Mouse (Mus musculus) erythroblast, adult 5-6 weeks (primary cell): Measurements from ENCODE around the gene Ndufv2. TPM values are rescaled to one million over a fixed set of nuclear protein-coding genes. Genes with fewer than 3 reads are reported as not detected.

Experiments used
- total RNA-seq, 2 experiments: library from RNA; stranded (forward) in 1 of 2; stranded (reverse) in 1 of 2; fragments of 150-400 nt in 1 of 2; fragments of 200-764, 138-1000 nt in 1 of 2; gene quantifications; 2 replicates each; pipeline versions ENCODE4 v1.2.3 to v1.2.4; 2015 to 2017; ENCODE audit warnings: low replicate concordance in 2 of 2

Ndufv2 gene
- total RNA-seq, 2 experiments from 2014 or later = 58.2 to 60.4 TPM

Other genes with a start within 250 kb of the Ndufv2 start
- 24.0 and 35.5 TPM in 2 replicates for gene Ralbp1, start 215.8 kb downstream of the Ndufv2 start, total RNA-seq (2015; ENCODE audit: low replicate concordance)
- 83.8 and 90.1 TPM in 2 replicates for gene Ralbp1, start 215.8 kb downstream of the Ndufv2 start, total RNA-seq (2017; ENCODE audit: low replicate concordance)
- gene Twsg1, start 150.3 kb downstream of the Ndufv2 start, total RNA-seq (2015; ENCODE audit: low replicate concordance) = 4.0 and 8.3 TPM in 2 replicates
- 4.3 and 6.4 TPM in 2 replicates for gene Twsg1, start 150.3 kb downstream of the Ndufv2 start, total RNA-seq (2017; ENCODE audit: low replicate concordance)
- gene Ankrd12, start 24.5 kb downstream of the Ndufv2 start, total RNA-seq (2015; ENCODE audit: low replicate concordance) = 27.8 and 45.0 TPM in 2 replicates
- 27.3 and 32.6 TPM in 2 replicates for gene Ankrd12, start 24.5 kb downstream of the Ndufv2 start, total RNA-seq (2017; ENCODE audit: low replicate concordance)
- gene Washc1, start 10.0 kb upstream of the Ndufv2 start, total RNA-seq (2015; ENCODE audit: low replicate concordance) = 5.4 and 9.6 TPM in 2 replicates
- 5.9 and 8.9 TPM in 2 replicates for gene Washc1, start 10.0 kb upstream of the Ndufv2 start, total RNA-seq (2017; ENCODE audit: low replicate concordance)
- 1.2 and 3.1 TPM in 2 replicates for gene Ddx11, start 22.0 kb upstream of the Ndufv2 start, total RNA-seq (2015; ENCODE audit: low replicate concordance)
- gene Ddx11, start 22.0 kb upstream of the Ndufv2 start, total RNA-seq (2017; ENCODE audit: low replicate concordance) = 3.5 and 6.0 TPM in 2 replicates